Mouse (Mus musculus) heart, embryonic 12.5 days (tissue): ENCODE measurements around the gene Ubfd1. TPM values are rescaled to one million over a fixed set of nuclear protein-coding genes. Genes with fewer than 3 reads are reported as not detected.
A peak's percentile ranks its signal among the peaks of the same experiment; 100 is the strongest.

Source experiments
- ATAC-seq: fragments of 200-750 bp; cut with Nextera tagmentation; 2 replicates; pipeline ENCODE4 v1.8.0; 2017; ENCODE audit warnings: moderate TSS enrichment, moderate library complexity; ENCODE audit not compliant: insufficient number of reproducible peaks, low FRiP score
- H3K27ac ChIP-seq: fragments of 300-500 bp; sonication (generic); 2 replicates; pipeline ENCODE4 v1.5.1; 2016; ENCODE audit warnings: mild to moderate bottlenecking, moderate library complexity; ENCODE audit not compliant: poor library complexity, severe bottlenecking
- H3K27me3 ChIP-seq: fragments of 300-500 bp; sonication (generic); replicated peaks from 2 replicates; pipeline ENCODE4 v1.6.1; 2016; ENCODE audit warnings: mild to moderate bottlenecking, moderate library complexity
- H3K36me3 ChIP-seq: fragments of 300-500 bp; sonication (generic); 2 replicates; pipeline ENCODE4 v1.6.1; 2016; ENCODE audit warnings: mild to moderate bottlenecking, moderate library complexity
- H3K4me1 ChIP-seq: fragments of 300-500 bp; sonication (generic); replicated peaks from 2 replicates; pipeline ENCODE4 v1.6.1; 2016; ENCODE audit warnings: mild to moderate bottlenecking
- H3K4me2 ChIP-seq: fragments of 300-500 bp; sonication (generic); 2 replicates; pipeline ENCODE4 v1.6.1; 2016; ENCODE audit warnings: mild to moderate bottlenecking, moderate library complexity
- H3K4me3 ChIP-seq: fragments of 300-500 bp; sonication (generic); 2 replicates; pipeline ENCODE4 v1.5.1; 2016; ENCODE audit warnings: mild to moderate bottlenecking
- H3K9ac ChIP-seq: fragments of 300-500 bp; sonication (generic); 2 replicates; pipeline ENCODE4 v1.6.1; 2016; ENCODE audit warnings: mild to moderate bottlenecking, moderate library complexity
- H3K9me3 ChIP-seq: fragments of 300-500 bp; sonication (generic); replicated peaks from 2 replicates; pipeline ENCODE4 v1.6.1; 2016; ENCODE audit warnings: mild to moderate bottlenecking, moderate library complexity
- WGBS: fragments of 180-500 bp; shearing (Covaris S2); methylation state at CpG from one replicate; pipeline ENCODE4 v1.1.7; 2016; 5-methylcytosine and 5-hydroxymethylcytosine counted together
- polyA plus RNA-seq: library from polyadenylated mRNA; unstranded; fragments of >200 nt; fragmentation: Nextera tagmentation; extraction: Ambion mirVana; gene quantifications from 2 replicates; pipeline ENCODE4 v1.2.1, GENCODE M21; 2016

Gene Ubfd1
- polyA plus RNA-seq: 73.5 and 75.0 TPM in 2 replicates

DNA sequence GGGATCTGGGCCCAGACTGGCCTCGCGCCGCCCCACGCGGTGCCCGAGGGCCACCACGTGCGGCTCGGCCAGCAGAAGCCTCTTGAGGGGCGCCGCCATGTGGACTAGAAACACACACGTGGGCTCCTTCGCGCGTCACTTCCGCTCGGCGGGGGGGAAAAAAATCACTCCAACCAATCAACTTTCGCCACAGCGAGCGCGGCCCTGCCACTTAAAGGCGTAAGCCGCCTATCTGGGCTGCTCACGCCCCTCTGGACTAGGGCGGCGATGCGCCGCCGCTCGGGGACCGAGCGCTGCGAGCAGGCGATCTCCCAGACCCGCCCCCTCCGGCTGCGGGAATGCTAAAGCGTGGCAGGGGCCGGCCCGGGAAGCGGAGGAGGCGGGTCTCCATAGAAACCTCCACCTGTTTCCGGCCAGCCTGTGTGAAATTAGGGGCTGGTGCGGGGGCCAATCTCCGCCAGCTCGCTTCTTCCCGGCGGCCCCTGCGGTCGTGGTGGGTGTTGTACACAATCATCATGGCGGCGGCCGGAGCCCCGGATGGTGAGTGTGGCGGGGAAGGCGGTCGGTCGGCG, at the start of gene Ubfd1, which contains the start of gene Ears2:
Ubfd1 (plus strand) TSS at position 231 of the 572 bp plus-strand sequence.
Ears2 (minus strand) TSS at position 319 of the 572 bp plus-strand sequence.
- H3K36me3 ChIP-seq: peaks cover 43% of the 10 kb centered on the region
- ATAC-seq: peak; percentile 99
- no peaks in the 10 kb centered on the region for H3K9me3 ChIP-seq
- H3K27me3 ChIP-seq: no peaks in the 10 kb centered on the region
- peak within 1 kb of the TSS; percentile 99 for H3K4me3 ChIP-seq
- WGBS: under 1% methylated on average over 60 of the region's 60 CpGs
- H3K4me1 ChIP-seq: peaks cover 20% of the 10 kb centered on the region
- peak within 1 kb of the TSS; percentile 92 for H3K27ac ChIP-seq
- H3K4me2 ChIP-seq: peak within 1 kb of the TSS; percentile 86
- H3K9ac ChIP-seq: peak within 1 kb of the TSS; percentile 99

- peaks cover 5% of the 10 kb centered on the region for H3K36me3 ChIP-seq
- peak overlapping the region; percentile 73 for H3K4me2 ChIP-seq
- peaks cover 52% of the 10 kb centered on the region for H3K4me1 ChIP-seq
- 0 out of 2 replicates have a peak overlapping the region, but pooled peaks have one; percentile 20 for H3K27ac ChIP-seq
- no peaks in the 10 kb centered on the region for H3K27me3 ChIP-seq
- ATAC-seq: no peak
- peak overlapping the region; percentile 54 for H3K9ac ChIP-seq
- H3K4me3 ChIP-seq: no peak overlapping the region
- no peaks in the 10 kb centered on the region for H3K9me3 ChIP-seq
- WGBS: 56% methylated on average over 3 of the region's 3 CpGs
Observed at GRCm38 (mm10) chr7:122018247-122018646, 48.7 kb upstream of the Ubfd1 start.

DNA sequence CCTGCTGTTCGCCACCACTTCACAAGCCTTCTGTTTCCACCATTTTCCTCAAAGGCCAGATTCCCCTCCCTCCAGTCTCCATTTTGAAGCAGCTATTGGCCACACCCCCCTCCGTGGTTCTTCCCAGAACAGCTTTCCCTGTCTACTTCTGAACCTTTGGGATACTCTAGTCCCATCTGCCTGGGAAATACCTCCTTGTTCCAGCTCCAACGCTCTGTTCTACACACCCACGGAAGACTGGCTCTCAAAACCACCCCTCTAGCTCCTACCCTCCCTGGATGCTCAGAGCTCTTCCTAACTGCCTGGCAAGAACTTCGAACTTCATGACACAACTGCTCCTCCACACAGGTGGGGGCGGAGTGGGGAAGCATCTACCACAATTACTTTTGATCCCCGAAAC, 48.0 kb upstream of the Ubfd1 start:
- Histone ChIP-seq H3K27me3 (no peaks in the 10 kb centered on the region), H3K4me2 (peak overlapping the region; percentile 73), H3K4me3 (no peak overlapping the region), H3K27ac (no peak overlapping the region), H3K9ac (no peak overlapping the region), H3K36me3 (peaks cover 5% of the 10 kb centered on the region), H3K4me1 (peaks cover 52% of the 10 kb centered on the region), H3K9me3 (no peaks in the 10 kb centered on the region)
- 78% methylated on average over 7 of the region's 7 CpGs for WGBS
- no peak for ATAC-seq

DNA sequence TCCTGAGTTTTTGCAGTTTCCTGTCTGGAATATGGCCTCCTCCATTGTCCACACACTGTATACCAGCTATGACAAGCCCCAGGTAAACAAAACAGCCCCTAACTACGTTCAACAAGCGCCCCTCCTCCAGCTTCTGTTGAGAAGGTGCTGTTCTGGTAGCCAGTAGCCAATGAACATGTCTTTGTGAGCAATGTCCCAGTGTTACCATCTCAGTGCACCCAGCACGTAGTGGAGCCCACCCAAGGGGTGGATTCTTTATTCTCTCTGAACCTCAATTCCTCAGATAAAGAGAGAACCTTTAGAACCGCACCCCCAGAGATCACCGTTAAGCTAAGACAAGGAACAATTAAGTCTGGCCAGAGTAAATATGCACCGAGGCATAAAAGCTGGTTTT, 46.7 kb upstream of the Ubfd1 start:
- ATAC-seq: peak; percentile 7; the same call in 1 of the 2 replicates
- H3K4me1 ChIP-seq: peaks cover 43% of the 10 kb centered on the region
- H3K36me3 ChIP-seq: peaks cover 5% of the 10 kb centered on the region
- H3K9me3 ChIP-seq: no peaks in the 10 kb centered on the region
- WGBS: 1% methylated on average over 6 of the region's 6 CpGs
- H3K4me2 ChIP-seq: peak overlapping the region; percentile 73
- H3K9ac ChIP-seq: peak overlapping the region; percentile 77
- peak overlapping the region; percentile 64 for H3K4me3 ChIP-seq
- H3K27me3 ChIP-seq: no peaks in the 10 kb centered on the region
- H3K27ac ChIP-seq: peak overlapping the region; percentile 77

DNA sequence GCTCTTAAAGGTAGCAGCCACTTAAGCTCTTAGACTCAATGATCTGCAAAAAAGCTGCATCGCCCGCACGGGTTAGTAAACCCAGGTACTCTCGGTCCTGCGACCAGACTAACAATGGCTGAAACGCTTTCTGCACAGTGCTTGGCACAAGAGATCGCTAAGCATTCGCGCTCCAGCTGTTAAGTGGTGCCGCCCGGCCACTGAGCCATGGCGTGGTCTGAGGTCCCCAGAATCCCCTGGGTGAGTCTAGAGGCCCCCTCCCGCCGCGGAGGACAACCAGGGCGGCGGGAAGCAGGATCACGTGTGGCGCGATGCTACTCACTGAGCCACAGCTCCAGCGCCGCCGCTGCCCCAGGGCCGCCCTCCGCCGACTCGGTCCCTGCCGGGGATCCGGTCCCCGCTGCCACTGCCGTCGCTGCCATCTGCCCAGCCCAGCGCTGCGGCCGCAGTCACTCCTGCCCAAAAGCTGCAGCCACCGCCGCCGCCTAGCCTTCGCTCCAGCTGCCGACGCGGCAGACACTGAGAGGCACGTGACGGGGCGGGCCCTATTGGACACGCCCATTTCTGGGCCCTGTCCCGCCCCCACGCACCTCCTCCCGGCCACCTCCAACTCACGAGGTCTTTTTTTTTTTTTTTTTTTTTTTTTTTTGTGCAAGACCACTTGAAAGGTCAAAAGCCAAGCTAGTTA, 46.2 kb upstream of the Ubfd1 start, which contains the start of gene Gga2:
Gga2 (minus strand) TSS at position 556 of the 688 bp plus-strand sequence.
- H3K4me1 ChIP-seq: peaks cover 38% of the 10 kb centered on the region
- H3K9ac ChIP-seq: peak within 1 kb of the TSS; percentile 77
- WGBS: under 1% methylated on average over 50 of the region's 50 CpGs
- H3K9me3 ChIP-seq: no peaks in the 10 kb centered on the region
- no peaks in the 10 kb centered on the region for H3K27me3 ChIP-seq
- H3K4me3 ChIP-seq: peak within 1 kb of the TSS; percentile 64
- H3K27ac ChIP-seq: peak within 1 kb of the TSS; percentile 77
- peak within 1 kb of the TSS; percentile 73 for H3K4me2 ChIP-seq
- peaks cover 5% of the 10 kb centered on the region for H3K36me3 ChIP-seq
- ATAC-seq: peak; percentile 93

DNA sequence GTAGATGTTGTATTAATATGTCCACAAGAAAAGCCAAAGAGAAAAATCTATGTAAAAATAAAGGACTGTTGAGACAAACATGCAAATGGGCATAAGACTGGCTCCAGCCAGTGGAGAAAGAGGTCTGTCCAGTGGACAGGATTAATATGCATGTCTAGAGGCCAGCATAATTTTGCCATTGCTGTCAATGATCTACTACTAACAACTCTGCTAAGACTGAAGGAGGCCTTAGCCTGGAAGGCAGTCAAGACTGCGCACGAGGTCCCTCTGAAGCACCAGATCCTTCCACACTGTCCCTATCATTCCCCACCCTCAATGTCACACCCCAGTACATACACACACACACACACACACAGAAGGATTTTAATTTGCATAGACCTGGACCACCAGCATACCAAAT, 44.8 kb upstream of the Ubfd1 start:
- H3K4me2 ChIP-seq: no peak overlapping the region
- H3K27me3 ChIP-seq: no peaks in the 10 kb centered on the region
- ATAC-seq: no peak
- H3K4me3 ChIP-seq: no peak overlapping the region
- H3K9me3 ChIP-seq: no peaks in the 10 kb centered on the region
- no peak overlapping the region for H3K27ac ChIP-seq
- peaks cover 27% of the 10 kb centered on the region for H3K4me1 ChIP-seq
- no peak overlapping the region for H3K9ac ChIP-seq
- WGBS: 77% methylated on average over 2 of the region's 2 CpGs
- H3K36me3 ChIP-seq: peaks cover 5% of the 10 kb centered on the region

DNA sequence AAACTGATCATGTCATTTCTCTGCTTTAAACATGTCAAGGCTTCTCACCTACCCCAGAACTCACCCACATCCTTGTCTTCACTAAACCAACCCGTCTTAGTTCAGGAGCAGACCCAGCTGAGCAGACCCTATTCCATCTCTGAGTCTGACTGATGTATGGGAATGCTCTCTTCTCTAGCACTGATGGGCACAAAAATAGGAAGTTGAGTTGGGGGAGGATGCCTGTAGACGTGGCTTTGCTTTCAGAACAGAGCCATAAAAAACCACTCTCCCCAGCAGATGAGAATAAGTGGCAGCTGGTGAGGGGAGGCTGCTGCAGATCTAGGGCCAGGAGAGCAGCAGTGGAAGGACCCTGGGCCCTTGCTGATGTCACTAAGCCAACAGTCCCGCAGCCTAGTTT, 33.6 kb upstream of the Ubfd1 start:
- H3K9ac ChIP-seq: no peak overlapping the region
- no peak overlapping the region for H3K27ac ChIP-seq
- no peak overlapping the region for H3K4me3 ChIP-seq
- H3K4me2 ChIP-seq: no peak overlapping the region
- H3K36me3 ChIP-seq: peaks cover 12% of the 10 kb centered on the region
- WGBS: 53% methylated on average over 3 of the region's 3 CpGs
- H3K9me3 ChIP-seq: no peaks in the 10 kb centered on the region
- H3K27me3 ChIP-seq: no peaks in the 10 kb centered on the region
- no peak for ATAC-seq
- H3K4me1 ChIP-seq: no peaks in the 10 kb centered on the region

DNA sequence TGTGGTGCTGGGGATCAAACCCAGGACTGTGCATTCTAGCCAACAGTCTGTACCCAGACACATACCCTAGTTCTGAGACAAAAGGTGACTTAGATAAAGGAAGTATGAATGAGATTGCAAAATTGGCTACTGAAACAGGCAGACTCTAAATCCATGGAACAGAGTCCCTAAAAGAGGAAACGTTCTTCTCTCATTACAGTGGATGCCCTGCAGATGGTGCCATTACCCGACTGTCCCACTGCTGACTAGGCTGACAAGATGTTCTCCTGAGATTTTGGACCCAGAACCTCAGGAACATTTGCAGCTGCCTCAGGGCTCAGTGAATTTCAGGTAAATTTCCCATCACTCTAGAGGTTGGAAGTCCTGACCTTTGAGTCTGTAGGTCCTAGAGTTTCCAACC, 32.6 kb upstream of the Ubfd1 start:
- H3K27me3 ChIP-seq: no peaks in the 10 kb centered on the region
- WGBS: 34% methylated on average over 2 of the region's 2 CpGs
- H3K4me1 ChIP-seq: no peaks in the 10 kb centered on the region
- no peak overlapping the region for H3K4me2 ChIP-seq
- no peak overlapping the region for H3K27ac ChIP-seq
- H3K36me3 ChIP-seq: peaks cover 22% of the 10 kb centered on the region
- no peak overlapping the region for H3K9ac ChIP-seq
- ATAC-seq: no peak
- H3K4me3 ChIP-seq: no peak overlapping the region
- no peaks in the 10 kb centered on the region for H3K9me3 ChIP-seq

GRCm38 (mm10) chr7:122044106-122044505, 22.9 kb upstream of the Ubfd1 start:
- WGBS: 83% methylated on average over 8 of the region's 8 CpGs
- Histone ChIP-seq H3K36me3 (peaks cover 58% of the 10 kb centered on the region), H3K4me2 (peak overlapping the region; percentile 12; the same call in 1 of the 2 replicates), H3K4me3 (no peak overlapping the region), H3K4me1 (peaks cover 61% of the 10 kb centered on the region), H3K27me3 (no peaks in the 10 kb centered on the region), H3K9ac (no peak overlapping the region), H3K27ac (peak overlapping the region; percentile 94), H3K9me3 (no peaks in the 10 kb centered on the region)
- ATAC-seq: no peak

- WGBS: 30% methylated on average over 4 of the region's 4 CpGs
- peak; percentile 71 for ATAC-seq
- peaks cover 65% of the 10 kb centered on the region for H3K4me1 ChIP-seq
Observed at GRCm38 (mm10) chr7:122045181-122045634, 21.8 kb upstream of the Ubfd1 start.

DNA sequence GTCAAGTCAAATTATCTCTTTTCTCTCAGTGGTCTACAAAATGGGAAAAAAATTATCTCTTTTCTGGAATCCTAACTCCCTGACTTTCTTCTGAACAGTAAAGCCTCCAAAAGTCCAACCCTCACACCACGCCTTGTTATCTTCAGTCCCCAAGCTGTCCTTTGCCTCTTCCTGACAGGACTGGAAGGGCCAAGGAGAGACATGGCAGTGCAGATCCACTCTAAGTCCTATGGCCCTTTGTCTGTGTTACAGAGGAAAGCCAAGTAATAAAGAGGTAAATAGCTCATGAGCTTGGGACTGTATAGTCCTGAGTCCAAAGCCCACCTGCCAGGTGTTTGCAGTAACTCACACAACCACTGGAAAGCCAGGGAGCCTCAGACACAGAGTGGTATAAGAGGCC, 21.3 kb upstream of the Ubfd1 start:
- Histone ChIP-seq H3K9me3 (no peaks in the 10 kb centered on the region), H3K27ac (peak overlapping the region; percentile 94), H3K4me1 (peaks cover 65% of the 10 kb centered on the region), H3K36me3 (peaks cover 49% of the 10 kb centered on the region), H3K27me3 (no peaks in the 10 kb centered on the region), H3K4me2 (peak overlapping the region; percentile 48), H3K9ac (peak overlapping the region; percentile 46; the same call in 1 of the 2 replicates), H3K4me3 (peak overlapping the region; percentile 27)
- ATAC-seq: no peak
- WGBS: 21% methylated on average over 1 of the region's 1 CpGs

More at GRCm38 (mm10) chr7:122045181-122045634, 21.8 kb upstream of the Ubfd1 start:
- H3K4me2 ChIP-seq: peak overlapping the region; percentile 48
- H3K9ac ChIP-seq: peak overlapping the region; percentile 46; the same call in 1 of the 2 replicates
- H3K27ac ChIP-seq: peak overlapping the region; percentile 94
- no peaks in the 10 kb centered on the region for H3K27me3 ChIP-seq
- H3K36me3 ChIP-seq: peaks cover 51% of the 10 kb centered on the region
- no peaks in the 10 kb centered on the region for H3K9me3 ChIP-seq
- H3K4me3 ChIP-seq: peak overlapping the region; percentile 27; the same call in 1 of the 2 replicates
